Mouse (Mus musculus) embryonic facial prominence, embryonic 15.5 days (tissue): ENCODE results near the gene Themis3. TPM values are rescaled to one million over a fixed set of nuclear protein-coding genes. Genes with fewer than 3 reads are reported as not detected.

Experiments used
- ATAC-seq: fragments of 200-750 bp; cut with Nextera tagmentation; 2 replicates; pipeline ENCODE4 v1.8.0; 2017; ENCODE audit warnings: low read depth, moderate TSS enrichment; ENCODE audit not compliant: insufficient number of reproducible peaks, low FRiP score, low TSS enrichment
- H3K27ac ChIP-seq: fragments of 300-500 bp; sonication (generic); replicated peaks from 2 replicates; pipeline ENCODE4 v1.5.1; 2015; ENCODE audit warnings: mild to moderate bottlenecking, inconsistent platforms
- H3K27me3 ChIP-seq: fragments of 300-500 bp; sonication (generic); 2 replicates; pipeline ENCODE4 v1.6.1; 2015; ENCODE audit warnings: inconsistent platforms
- H3K36me3 ChIP-seq: fragments of 300-500 bp; sonication (generic); 2 replicates; pipeline ENCODE4 v1.6.1; 2015; ENCODE audit warnings: mild to moderate bottlenecking, inconsistent platforms
- H3K4me1 ChIP-seq: fragments of 300-500 bp; sonication (generic); 2 replicates; pipeline ENCODE4 v1.6.1; 2015; ENCODE audit warnings: inconsistent platforms
- H3K4me2 ChIP-seq: fragments of 300-500 bp; sonication (generic); replicated peaks from 2 replicates; pipeline ENCODE4 v1.6.1; 2015; ENCODE audit warnings: mild to moderate bottlenecking, inconsistent platforms
- H3K4me3 ChIP-seq: fragments of 300-500 bp; sonication (generic); replicated peaks from 2 replicates; pipeline ENCODE4 v1.5.1; 2015; ENCODE audit warnings: mild to moderate bottlenecking, inconsistent platforms
- H3K9ac ChIP-seq: fragments of 300-500 bp; sonication (generic); 2 replicates; pipeline ENCODE4 v1.6.1; 2015; ENCODE audit warnings: inconsistent platforms
- H3K9me3 ChIP-seq: fragments of 300-500 bp; sonication (generic); replicated peaks from 2 replicates; pipeline ENCODE4 v1.6.1; 2016; ENCODE audit warnings: inconsistent platforms
- WGBS: fragments of 180-500 bp; shearing (Covaris S2); methylation state at CpG from one replicate; pipeline ENCODE4 v1.1.7; 2015; 5-methylcytosine and 5-hydroxymethylcytosine counted together
- polyA plus RNA-seq: library from polyadenylated mRNA; unstranded; fragments of >200 nt; fragmentation: Nextera tagmentation; extraction: Ambion mirVana; gene quantifications from 2 replicates; pipeline ENCODE4 v1.2.1, GENCODE M21; 2015

The Themis3 gene
- polyA plus RNA-seq: 0.25 TPM in 1 of 2 replicates, not detected in the other

DNA sequence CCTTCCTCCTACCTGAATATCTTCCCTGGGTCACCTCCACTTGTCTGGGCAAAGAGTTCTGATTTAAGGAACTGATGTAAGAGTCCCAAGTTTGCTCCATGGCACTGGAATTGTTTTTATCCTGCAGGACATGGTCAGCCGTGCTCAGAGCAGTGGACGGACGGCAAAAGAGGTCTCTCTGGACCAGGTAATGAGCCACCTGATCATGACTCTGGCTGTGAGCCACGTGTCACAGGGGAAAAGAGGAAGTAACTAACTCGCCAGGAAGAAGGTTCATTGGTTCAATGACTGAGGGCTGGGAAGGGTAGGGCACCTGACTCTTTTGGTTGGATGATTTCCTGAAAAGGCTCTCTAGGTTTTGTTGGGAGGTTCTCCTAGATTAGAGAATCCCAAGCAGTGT, at the start of gene Themis3:
Gene Themis3 (minus strand): TSS at position 187 of the 400 bp plus-strand sequence.
- H3K4me3 ChIP-seq: no peak within 1 kb of the TSS
- WGBS: 69% methylated on average over 5 of the region's 5 CpGs

DNA sequence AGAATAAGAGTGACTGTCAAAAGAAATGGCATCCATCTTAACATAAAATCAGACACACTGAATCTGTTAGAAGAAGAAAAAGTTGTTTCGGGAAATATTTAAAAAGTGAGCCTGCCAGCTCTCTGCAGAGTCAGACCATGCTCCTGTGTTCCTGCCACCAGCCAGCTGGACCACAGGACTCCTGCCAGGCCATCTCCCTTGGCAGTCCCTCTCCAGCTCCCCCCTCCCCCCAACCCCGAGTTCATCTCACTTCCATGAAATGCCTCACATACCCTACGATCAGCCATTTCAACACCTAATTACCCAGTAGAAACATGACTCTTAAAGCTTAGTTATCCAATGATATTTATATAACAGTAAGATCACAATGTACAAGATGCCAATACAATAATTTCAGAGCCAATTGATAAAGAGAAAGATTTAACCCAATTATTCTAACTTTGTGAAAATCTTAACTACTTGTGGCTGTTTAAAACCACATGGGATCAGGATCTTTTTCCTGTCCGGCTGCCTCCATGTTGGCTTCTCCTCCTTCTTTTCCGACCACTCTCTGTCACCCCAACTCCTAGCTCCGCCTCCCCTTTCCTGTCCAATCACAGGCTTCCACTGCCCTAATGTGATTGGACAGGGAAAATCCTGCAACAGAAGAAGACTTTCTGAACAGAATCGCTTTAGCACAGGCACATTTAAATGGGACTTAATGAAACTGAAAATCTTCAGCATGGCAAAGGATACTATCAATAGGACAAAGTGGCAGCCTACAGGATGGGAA, 43.7 kb upstream of the Themis3 start:
- Histone ChIP-seq H3K27me3 (no peaks in the 10 kb centered on the region), H3K4me1 (no peaks in the 10 kb centered on the region), H3K9me3 (no peaks in the 10 kb centered on the region), H3K4me2 (no peak overlapping the region), H3K4me3 (no peak overlapping the region), H3K27ac (no peak overlapping the region), H3K9ac (no peak overlapping the region), H3K36me3 (no peaks in the 10 kb centered on the region)
- ATAC-seq: no peak
- 68% methylated on average over 7 of the region's 7 CpGs for WGBS

More for the DNA sequence above, at the start of gene Themis3:
- no peak within 1 kb of the TSS for H3K27ac ChIP-seq
- no peaks in the 10 kb centered on the region for H3K36me3 ChIP-seq
- H3K4me2 ChIP-seq: no peak within 1 kb of the TSS
- no peak within 1 kb of the TSS for H3K9ac ChIP-seq
- peaks cover 11% of the 10 kb centered on the region; the same call in 1 of the 2 replicates for H3K4me1 ChIP-seq
- no peaks in the 10 kb centered on the region for H3K9me3 ChIP-seq
- H3K27me3 ChIP-seq: no peaks in the 10 kb centered on the region
- no peak for ATAC-seq

DNA sequence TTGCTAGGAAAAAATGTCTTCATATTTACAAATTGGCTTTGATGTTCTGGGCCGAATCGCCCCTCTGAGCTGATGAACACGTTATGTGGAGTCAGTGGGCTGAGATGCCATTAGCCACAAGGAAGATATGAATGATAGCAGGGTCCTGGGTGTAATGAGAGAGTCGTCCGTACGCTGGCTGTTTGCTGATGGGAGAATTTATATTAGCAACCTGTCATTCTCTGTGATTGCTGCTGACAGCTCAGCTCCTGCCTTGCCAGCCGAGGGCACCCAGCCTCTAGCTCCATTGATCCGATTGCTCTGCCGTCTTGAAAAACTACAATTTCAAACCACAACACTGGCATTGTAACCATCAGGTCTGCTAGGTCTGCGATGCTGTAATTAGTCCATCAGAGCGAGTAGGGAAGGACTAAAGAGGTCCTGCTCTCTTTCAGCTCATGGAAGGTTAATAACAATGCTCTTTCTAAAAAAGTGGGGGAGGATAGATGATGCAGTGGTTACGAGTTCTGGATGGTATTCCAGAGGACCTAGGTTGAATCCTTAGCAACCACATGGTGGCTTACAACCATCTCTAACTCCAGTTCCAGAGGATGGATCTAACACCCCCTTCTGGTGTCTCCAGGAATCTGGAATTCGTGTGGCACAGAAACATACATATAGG, 25.7 kb upstream of the Themis3 start:
- Histone ChIP-seq H3K27me3 (no peaks in the 10 kb centered on the region), H3K36me3 (no peaks in the 10 kb centered on the region), H3K4me2 (no peak overlapping the region), H3K4me3 (no peak overlapping the region), H3K4me1 (no peaks in the 10 kb centered on the region), H3K9ac (no peak overlapping the region), H3K9me3 (no peaks in the 10 kb centered on the region), H3K27ac (no peak overlapping the region)
- WGBS: 62% methylated on average over 13 of the region's 13 CpGs
- ATAC-seq: no peak

DNA sequence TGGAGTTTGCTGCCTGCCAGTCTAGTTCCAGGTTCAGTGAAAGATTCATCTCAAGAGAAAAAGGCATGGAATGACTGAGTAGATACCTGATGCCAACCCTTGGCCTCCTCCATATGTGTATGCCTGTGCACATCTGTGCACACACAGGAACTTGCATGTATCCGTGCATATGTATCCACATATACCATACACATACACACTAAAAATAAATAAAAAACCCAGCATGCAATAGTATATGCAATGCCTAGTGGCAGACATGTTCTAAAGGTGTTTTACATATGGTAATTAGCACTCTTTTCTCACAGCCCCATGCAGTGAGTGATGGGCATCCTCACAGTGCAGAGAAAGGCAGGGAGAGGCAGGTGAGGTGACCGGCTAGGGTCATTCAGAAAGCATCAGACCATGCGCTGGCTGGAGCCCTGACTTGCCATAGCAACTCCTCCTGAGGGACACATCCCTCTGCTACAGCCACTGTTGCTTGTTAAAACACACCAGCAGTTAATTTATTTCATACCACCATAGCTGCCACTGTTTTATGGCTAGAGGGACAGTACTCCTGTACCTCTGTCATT, 24.9 kb upstream of the Themis3 start:
- H3K36me3 ChIP-seq: no peaks in the 10 kb centered on the region
- H3K4me1 ChIP-seq: no peaks in the 10 kb centered on the region
- H3K4me2 ChIP-seq: no peak overlapping the region
- no peak for ATAC-seq
- no peak overlapping the region for H3K27ac ChIP-seq
- no peaks in the 10 kb centered on the region for H3K27me3 ChIP-seq
- no peak overlapping the region for H3K4me3 ChIP-seq
- WGBS: 90% methylated on average over 3 of the region's 3 CpGs
- no peak overlapping the region for H3K9ac ChIP-seq
- no peaks in the 10 kb centered on the region for H3K9me3 ChIP-seq

DNA sequence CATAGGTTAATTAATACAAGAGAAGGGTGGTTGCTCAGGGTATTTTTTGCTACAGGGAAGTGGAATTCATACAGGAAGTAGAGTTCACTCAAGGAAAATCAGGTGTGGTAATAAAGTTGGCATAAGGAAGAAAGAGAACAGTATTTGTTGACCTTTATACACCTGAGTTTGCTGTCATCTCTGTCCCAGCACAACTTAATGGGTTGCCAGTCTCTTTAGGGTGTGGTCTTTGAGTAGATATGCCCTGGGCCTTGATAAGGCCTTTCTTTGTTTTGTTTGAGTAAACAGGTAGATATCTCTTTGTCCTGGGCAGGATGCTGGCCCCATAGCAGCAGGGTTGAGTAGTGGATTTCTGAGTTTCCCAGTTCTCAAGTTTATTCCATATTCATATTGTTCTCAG, 15.6 kb upstream of the Themis3 start:
- no peak overlapping the region for H3K27ac ChIP-seq
- H3K4me3 ChIP-seq: no peak overlapping the region
- no peaks in the 10 kb centered on the region for H3K9me3 ChIP-seq
- no peaks in the 10 kb centered on the region for H3K36me3 ChIP-seq
- no peak overlapping the region for H3K9ac ChIP-seq
- no peaks in the 10 kb centered on the region for H3K27me3 ChIP-seq
- ATAC-seq: no peak
- H3K4me1 ChIP-seq: no peaks in the 10 kb centered on the region
- H3K4me2 ChIP-seq: no peak overlapping the region

DNA sequence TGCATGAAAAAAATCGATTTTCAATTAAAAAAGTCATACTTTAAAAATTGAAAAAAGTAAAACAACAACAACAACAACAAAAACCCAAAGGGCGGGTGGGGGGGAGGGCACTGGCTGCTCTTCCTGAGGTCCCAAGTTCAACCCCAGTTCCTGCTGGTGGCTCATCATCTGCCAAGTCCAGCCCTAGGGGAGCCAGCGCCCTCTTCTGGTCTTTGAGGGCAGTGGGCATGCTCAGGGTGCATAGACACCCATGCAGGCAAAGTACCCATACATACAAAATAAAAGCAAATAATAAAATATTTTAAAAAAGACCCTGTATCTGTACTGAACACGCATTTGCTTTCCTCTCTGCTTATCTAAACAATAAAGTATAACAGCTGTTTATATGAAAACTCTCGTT, 10.5 kb upstream of the Themis3 start:
- Histone ChIP-seq H3K4me2 (no peak overlapping the region), H3K4me3 (no peak overlapping the region), H3K9ac (no peak overlapping the region), H3K27me3 (no peaks in the 10 kb centered on the region), H3K36me3 (no peaks in the 10 kb centered on the region), H3K9me3 (no peaks in the 10 kb centered on the region), H3K4me1 (no peaks in the 10 kb centered on the region), H3K27ac (no peak overlapping the region)
- no peak for ATAC-seq
- 62% methylated on average over 5 of the region's 5 CpGs for WGBS

DNA sequence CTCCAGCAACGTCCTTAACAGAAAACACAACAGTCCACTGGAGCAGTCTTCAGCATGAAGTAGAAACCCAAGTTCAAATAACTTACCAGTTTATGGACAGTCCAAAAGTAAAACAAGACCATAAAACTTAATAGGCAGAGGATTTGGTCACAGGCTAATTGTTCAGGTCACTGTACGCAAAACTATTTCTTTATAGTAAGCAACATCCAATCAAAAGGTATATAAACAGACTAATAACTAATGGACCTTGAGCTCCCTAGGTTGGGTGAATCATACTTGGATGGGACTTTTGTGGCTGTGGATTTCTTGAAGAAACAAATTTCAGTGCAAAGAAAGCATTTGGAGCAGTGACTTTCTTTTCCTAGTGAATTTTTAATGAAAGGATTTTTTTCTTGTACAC, 6.8 kb upstream of the Themis3 start:
- Histone ChIP-seq H3K27me3 (no peaks in the 10 kb centered on the region), H3K4me2 (no peak overlapping the region), H3K4me3 (no peak overlapping the region), H3K4me1 (no peaks in the 10 kb centered on the region), H3K9ac (no peak overlapping the region), H3K27ac (no peak overlapping the region), H3K9me3 (no peaks in the 10 kb centered on the region), H3K36me3 (no peaks in the 10 kb centered on the region)
- 91% methylated on average over 2 of the region's 2 CpGs for WGBS
- no peak for ATAC-seq

DNA sequence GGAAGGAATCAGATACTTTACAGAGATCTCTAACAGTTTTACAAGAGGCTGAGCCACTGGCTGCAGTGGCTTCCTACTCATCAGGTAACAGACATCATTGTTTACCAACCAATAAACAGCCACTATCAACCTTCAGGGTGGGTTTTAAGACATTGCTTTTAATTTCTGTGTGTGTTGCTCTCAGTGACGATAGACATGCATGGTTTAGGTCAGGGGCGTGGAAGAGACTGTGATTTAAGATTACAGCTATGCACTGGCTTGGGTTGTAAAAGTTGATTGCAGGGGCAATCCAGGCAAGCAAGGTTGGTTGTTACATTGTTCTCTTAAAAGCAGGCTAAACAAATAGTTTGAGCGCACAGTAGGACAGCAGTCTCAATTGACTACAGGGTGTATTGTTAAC, 1.4 kb upstream of the Themis3 start:
- Histone ChIP-seq H3K4me2 (no peak overlapping the region), H3K9me3 (no peaks in the 10 kb centered on the region), H3K9ac (no peak overlapping the region), H3K4me3 (no peak overlapping the region), H3K27ac (no peak overlapping the region), H3K36me3 (no peaks in the 10 kb centered on the region), H3K27me3 (no peaks in the 10 kb centered on the region), H3K4me1 (peaks cover 2% of the 10 kb centered on the region; the same call in 1 of the 2 replicates)
- 86% methylated on average over 3 of the region's 3 CpGs for WGBS
- no peak for ATAC-seq

DNA sequence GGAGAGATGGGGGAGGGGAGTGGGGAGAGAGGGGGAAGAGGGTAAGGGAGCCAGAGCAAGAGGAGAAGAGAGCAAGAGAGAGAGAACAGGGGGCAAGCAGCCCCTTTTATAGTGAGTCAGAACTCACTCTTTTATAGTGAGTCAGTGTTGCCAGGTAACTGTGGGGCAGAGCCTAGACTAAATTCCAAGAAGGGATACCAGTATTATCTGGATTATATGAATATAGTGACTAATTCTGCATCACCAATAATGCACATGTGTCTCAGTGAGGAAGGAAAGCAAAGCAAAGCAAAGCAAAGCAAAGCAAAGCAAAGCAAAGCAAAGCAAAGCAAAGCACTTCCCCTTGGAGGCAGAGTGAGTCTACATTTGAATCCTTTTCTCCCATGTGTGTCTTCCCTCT, 835 bp upstream of the Themis3 start:
- no peak overlapping the region for H3K4me2 ChIP-seq
- H3K36me3 ChIP-seq: no peaks in the 10 kb centered on the region
- no peak overlapping the region for H3K27ac ChIP-seq
- no peak for ATAC-seq
- H3K4me1 ChIP-seq: peaks cover 8% of the 10 kb centered on the region; the same call in 1 of the 2 replicates
- H3K9ac ChIP-seq: no peak overlapping the region
- H3K9me3 ChIP-seq: no peaks in the 10 kb centered on the region
- no peaks in the 10 kb centered on the region for H3K27me3 ChIP-seq
- H3K4me3 ChIP-seq: no peak overlapping the region

DNA sequence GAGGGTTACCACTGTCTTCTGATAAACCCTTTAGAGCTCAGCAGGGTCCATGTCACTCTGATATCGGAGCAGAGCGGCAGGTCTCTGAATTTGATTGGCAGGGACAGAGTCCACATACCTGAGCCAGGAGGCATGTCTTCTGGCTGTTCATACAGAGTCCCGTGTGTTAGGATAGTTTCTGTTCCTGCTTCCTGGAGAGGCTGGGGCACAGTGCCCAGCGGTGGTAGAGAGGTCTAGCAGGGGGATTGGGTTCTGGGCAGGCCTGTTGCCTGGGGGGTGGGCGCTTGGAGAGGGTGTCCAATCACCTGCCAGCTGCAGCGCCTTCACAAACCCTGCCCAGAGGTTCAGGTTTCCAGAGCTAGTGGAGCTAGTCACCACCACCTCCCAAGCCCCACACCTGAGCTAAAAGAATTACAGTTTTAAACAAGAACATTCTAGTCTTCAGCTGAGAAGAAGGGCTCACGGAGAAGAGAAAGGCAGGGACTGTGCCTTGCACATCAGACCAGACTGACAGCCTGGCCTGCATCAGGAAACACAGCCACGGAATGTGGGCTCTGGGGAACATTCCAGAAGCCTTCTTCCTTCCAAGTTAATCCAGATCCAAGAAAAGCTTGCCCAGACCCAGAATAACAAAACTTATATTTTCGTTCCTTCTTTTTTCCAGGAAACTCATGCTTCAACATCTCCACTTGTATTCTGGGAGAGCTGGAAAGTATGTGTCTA, 3.9 kb downstream of the Themis3 start:
- Histone ChIP-seq H3K36me3 (no peaks in the 10 kb centered on the region), H3K27me3 (no peaks in the 10 kb centered on the region), H3K27ac (no peak overlapping the region; the same call in 1 of the 2 replicates), H3K4me1 (peaks cover 11% of the 10 kb centered on the region; the same call in 1 of the 2 replicates), H3K4me2 (peak overlapping the region; percentile 15; the same call in 1 of the 2 replicates), H3K4me3 (no peak overlapping the region; the same call in 1 of the 2 replicates), H3K9ac (no peak overlapping the region), H3K9me3 (no peaks in the 10 kb centered on the region)
- ATAC-seq: peak; percentile 78
- WGBS: 42% methylated on average over 9 of the region's 9 CpGs

DNA sequence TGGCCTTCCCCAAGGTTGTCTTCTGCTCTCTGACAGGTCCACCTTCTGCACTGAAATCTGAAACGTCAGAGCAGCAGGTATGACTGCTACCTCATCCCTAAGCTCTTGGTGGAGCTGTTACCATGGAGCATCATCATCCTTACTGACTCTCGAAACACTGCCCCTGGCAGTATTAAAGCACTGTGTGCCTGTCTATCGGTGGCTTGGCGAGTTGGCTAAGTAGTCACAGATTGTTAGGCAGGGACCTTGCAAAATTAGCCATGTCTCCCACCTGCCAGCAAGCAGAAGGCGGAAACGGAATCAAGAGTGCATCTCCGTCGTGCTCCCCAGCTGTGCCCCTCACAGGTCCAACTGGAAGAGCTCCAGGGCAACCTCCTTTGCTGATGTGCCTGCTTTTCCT, 4.6 kb downstream of the Themis3 start:
- H3K27me3 ChIP-seq: no peaks in the 10 kb centered on the region
- no peak overlapping the region; the same call in 1 of the 2 replicates for H3K27ac ChIP-seq
- H3K36me3 ChIP-seq: no peaks in the 10 kb centered on the region
- WGBS: 54% methylated on average over 8 of the region's 8 CpGs
- H3K4me2 ChIP-seq: peak overlapping the region; percentile 15; the same call in 1 of the 2 replicates
- ATAC-seq: no peak
- no peak overlapping the region for H3K9ac ChIP-seq
- no peak overlapping the region; the same call in 1 of the 2 replicates for H3K4me3 ChIP-seq
- H3K9me3 ChIP-seq: no peaks in the 10 kb centered on the region
- H3K4me1 ChIP-seq: peaks cover 11% of the 10 kb centered on the region; the same call in 1 of the 2 replicates
